Comparison of ENCODE assay signal across 17 mouse cellular contexts in genomic region chr1:95709181-95709580, GRCm38 (mm10).
"Had no signal": no experiment of that assay in that cellular context is flagged by ENCODE, and none has a peak within 500 bp of the region (broad histone marks: within the 10 kb centered on the region; RNA-seq: fewer than 3 reads in every experiment).

No protein-coding gene starts in this region.

- H3K4me2 ChIP-seq: lung, embryonic 15.5 days; midbrain, embryonic 11.5 days; midbrain, embryonic 13.5 days; midbrain, embryonic 15.5 days; neural tube, embryonic 12.5 days; stomach, embryonic 15.5 days had no signal

- H3K4me1 ChIP-seq: lung, embryonic 15.5 days; megakaryocyte, embryonic 14.5 days; midbrain, embryonic 13.5 days; midbrain, embryonic 15.5 days; neural tube, embryonic 12.5 days; stomach, embryonic 15.5 days had no signal

- H3K36me3 ChIP-seq: lung, embryonic 15.5 days; midbrain, embryonic 13.5 days; midbrain, embryonic 15.5 days; neural tube, embryonic 12.5 days; stomach, embryonic 15.5 days had no signal

- H3K9ac ChIP-seq: lung, embryonic 15.5 days; midbrain, embryonic 13.5 days; midbrain, embryonic 15.5 days; neural tube, embryonic 12.5 days; stomach, embryonic 15.5 days had no signal

- H3K27me3 ChIP-seq: lung, embryonic 15.5 days; megakaryocyte, embryonic 14.5 days; midbrain, embryonic 13.5 days; midbrain, embryonic 15.5 days; neural tube, embryonic 12.5 days; stomach, embryonic 15.5 days had no signal

- H3K9me3 ChIP-seq: lung, embryonic 15.5 days; megakaryocyte, embryonic 14.5 days; midbrain, embryonic 13.5 days; midbrain, embryonic 15.5 days; neural tube, embryonic 12.5 days; stomach, embryonic 15.5 days had no signal

- H3K4me3 ChIP-seq: lung, embryonic 15.5 days; megakaryocyte, embryonic 14.5 days; midbrain, embryonic 13.5 days; midbrain, embryonic 15.5 days; neural tube, embryonic 12.5 days; stomach, embryonic 15.5 days had no signal

- ATAC-seq: lung, postnatal 0 days; midbrain, embryonic 13.5 days; midbrain, embryonic 15.5 days had no signal

- H3K27ac ChIP-seq: lung, embryonic 15.5 days; macrophage; midbrain, embryonic 13.5 days; midbrain, embryonic 15.5 days; neural tube, embryonic 12.5 days; stomach, embryonic 15.5 days; stomach, postnatal 0 days had no signal

- DNase-seq: lung, adult 2 months; lung, postnatal 14 days; lung, postnatal 36 days; right cerebral cortex, postnatal 14 days; thymus, adult 2 months; thymus, postnatal 25 days; thymus, postnatal 4 days had no signal
